Mouse (Mus musculus): ENCODE results near the gene Arid5a.

DNA sequence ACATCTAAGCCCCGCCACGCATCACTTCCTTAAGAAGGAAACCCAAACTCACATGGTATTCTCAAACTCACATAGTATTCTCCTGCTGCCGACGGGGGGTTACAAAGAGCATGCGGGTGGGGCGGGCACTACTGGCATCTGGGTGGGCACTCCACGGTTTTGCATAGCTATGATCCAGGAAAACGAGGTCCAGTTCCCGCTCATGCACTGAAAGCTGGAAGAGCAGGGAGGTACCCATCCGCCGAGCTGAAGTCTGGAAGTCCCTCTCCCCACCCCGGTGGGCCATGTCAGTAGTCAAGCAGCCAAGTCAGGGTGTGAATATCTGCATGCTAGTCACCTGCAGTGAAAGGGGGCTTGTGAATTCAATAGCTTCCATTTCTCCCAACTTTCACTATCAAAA is 60.2 kb downstream of the Arid5a start:
- TF ChIP-seq EP300 (optimal IDR thresholded peaks at IDR 0.05): no peak
- TF ChIP-seq CTCF (IDR thresholded peaks at IDR 0.05; ENCODE audit: low read depth): no peak
